Mouse (Mus musculus) kidney, adult 18-20 months (tissue): ENCODE data around the gene Vmn2r27.

Experiments used
- DNase-seq: peaks from one replicate; pipeline ENCODE4 v3.0.0; 2021

Gene Vmn2r27

DNA sequence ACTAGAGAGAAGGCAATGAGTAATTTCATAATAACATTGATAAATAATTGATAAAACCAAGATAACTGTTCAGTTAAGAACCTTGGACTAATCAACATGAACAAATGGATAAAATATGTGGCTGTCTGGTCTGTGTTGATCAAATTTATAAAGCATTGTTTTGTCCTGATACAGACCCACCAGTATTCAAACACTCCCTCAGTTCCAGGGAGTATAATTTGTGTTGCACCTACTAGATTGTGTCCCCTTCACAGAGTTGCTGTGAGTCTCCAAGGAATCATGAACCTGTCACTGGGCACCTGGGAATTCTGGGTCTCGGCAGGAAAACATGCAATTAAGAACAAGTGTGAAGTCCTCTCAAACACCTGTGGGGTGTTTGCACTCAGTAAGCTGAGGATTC is at the start of gene Vmn2r27:
Gene Vmn2r27, minus strand, starts transcription at position 101 of the 400 bp plus-strand sequence.
- no peak for DNase-seq

DNA sequence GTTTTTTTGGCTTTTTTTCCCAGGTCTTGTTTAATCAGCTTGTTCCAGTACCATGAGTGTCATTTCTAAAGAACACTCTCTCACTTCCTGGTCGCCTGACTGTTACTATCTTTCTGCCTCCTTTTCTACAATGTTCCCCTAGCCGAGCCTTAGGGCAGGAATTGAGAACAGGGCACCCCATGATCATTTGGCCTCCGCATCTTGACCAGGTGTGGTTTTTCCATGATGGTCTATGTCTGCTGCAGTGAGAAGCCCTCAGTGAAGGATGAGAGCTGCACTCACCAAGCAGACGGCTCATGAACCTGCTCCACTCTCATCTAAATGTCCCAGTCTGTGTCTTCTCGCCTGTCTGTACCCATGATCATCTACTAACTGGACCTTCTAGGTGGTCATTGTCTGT is 46.6 kb upstream of the Vmn2r27 start:
- DNase-seq, result no peak

DNA sequence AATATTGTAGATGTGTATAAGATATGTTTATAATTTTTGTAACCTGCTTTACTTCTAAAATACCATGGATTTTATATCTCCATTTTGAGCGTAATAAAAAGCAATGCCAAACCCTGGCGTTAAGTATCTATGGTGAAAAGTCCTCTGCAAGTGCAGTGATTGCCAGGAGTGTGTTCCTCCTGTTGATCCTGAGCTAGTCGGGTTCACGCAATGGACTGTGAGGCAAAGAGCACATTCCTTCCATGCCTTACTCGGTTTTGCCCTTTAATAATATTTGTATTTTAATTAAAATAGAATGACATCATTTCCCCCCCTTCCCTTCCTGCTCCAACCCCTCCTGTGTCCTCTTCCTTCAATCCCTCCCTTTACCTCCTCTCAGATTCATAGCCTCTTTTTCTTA is 46.0 kb upstream of the Vmn2r27 start:
- peak; percentile 11 for DNase-seq

GRCm38 (mm10) chr6:124273231-124273880 is 41.7 kb upstream of the Vmn2r27 start:
- no peak for DNase-seq

DNA sequence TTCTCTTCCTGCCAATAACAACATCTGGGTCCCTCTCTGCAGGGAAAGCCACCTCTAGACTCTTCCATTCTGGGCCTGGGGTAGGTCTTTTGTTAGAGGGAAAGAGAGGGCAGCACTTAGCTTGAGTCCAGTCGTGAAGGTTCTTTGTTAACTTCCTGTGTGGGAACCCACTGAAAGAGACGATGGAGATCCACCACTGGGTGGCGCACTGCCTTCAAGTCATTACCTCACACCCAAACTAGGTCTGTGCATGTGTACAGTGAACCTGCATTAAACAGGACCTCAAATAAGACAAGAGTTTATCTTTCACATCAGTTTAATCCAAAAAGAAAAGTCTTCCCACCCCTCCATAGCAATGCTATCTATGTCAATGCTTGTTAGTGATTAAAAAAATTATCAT is 31.0 kb upstream of the Vmn2r27 start:
- peak; percentile 68 for DNase-seq

DNA sequence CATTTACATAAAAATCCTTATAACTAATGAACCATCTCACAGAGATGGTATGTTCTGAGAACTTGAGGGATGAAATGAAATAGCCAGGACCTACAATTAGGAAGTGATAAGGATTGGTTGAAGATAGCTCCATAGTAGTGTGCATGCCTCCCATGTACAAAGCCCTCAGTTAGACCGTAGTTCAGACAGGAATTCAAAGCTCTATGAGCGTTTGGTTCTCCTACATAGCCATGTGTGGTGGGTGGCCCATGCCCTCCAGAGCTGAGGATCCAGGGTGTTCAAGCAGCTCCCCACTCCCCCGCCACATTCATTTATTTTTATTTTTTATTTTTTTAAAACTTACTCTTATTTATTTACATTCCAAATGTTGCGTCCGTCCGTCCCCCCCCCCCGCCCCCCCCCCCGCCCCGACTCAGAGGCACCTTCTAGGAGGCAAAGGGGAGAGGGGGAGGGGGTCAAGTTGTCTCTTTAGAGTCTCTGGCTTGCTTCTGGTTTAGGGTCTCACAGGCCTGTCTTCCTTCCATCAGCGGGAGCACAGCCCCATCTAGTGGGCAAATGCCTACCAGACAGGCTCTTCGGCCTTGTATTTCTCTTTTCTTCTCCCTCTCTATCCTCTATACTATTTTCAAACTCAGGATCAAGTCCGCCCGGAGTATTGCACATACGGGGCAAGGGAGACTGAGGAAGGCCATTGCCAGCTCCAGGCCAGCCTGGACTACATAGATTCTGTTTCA is 28.7 kb upstream of the Vmn2r27 start:
- DNase-seq, result peak; percentile 55

DNA sequence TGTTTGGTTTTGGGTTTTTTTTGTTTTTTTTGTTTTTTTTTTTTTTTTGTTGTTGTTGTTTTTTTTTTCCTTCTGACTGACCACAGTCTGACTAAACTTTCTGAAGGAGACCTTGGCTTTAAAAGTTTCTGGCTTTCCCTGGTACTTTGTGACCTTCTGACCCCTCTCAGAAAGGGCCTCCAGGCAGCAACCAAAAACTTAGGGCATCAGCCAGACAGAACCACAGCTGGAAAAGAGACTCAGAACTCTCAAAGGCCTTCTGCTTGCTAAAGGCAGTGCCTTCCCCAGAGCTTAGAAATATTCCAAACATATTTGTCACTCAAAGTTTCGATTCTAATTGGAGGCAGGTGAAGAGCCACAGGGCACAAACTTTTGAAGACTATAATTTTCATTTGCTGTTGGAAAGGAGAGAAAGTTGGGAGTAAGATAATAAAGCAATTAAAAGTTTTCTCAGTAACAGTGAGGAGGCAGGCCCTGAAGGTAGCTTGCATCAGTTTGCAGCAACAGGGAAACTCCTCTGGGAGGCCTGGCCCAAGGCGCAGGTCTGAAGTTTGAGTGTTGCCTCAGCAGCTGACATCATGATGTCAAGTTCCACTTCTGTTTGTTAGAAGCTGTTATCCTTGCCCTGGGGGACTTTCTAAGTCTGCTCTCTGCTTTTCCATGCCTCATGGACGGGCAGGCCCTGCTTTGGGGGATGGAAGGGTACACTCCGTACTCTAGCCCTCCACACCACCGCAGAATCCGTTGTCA is 24.2 kb upstream of the Vmn2r27 start:
- DNase-seq, result no peak

- DNase-seq, result no peak
Observed at GRCm38 (mm10) chr6:124202116-124202515, 29.5 kb downstream of the Vmn2r27 start.

DNA sequence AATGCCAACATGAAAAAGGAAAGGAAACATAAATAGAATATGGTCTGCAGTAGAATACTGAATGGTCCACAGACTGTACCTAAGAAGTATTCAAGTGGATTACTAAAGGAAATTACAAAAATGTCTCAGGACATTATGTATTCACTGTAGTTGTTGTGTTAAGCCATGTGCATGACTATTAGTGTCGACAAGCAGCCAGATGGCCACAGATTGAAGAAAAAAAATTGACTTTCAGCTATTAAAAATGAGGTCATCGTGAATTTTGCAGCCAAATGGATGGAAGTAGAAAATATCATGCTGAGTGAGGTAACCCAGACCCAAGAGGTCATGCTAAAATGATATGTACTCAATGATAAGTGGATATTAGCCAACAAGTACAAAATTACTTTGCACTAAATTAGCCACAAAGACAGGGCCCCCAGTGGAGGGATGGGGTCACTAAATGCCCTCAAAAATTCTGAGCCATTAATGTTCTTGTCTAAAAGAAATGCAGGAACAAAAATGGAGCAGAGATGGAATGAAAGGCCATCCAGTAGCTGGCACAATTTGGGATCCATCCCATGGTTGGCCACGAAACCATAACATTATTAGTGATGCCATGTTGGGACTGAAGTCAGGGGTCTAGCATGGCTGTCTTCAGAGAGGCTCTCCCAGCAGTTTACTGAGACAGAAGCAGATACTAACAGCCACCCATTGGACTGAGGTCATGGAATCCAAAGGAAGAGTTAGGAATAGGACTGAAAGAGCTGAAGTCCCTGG is 63.0 kb downstream of the Vmn2r27 start:
- no peak for DNase-seq

DNA sequence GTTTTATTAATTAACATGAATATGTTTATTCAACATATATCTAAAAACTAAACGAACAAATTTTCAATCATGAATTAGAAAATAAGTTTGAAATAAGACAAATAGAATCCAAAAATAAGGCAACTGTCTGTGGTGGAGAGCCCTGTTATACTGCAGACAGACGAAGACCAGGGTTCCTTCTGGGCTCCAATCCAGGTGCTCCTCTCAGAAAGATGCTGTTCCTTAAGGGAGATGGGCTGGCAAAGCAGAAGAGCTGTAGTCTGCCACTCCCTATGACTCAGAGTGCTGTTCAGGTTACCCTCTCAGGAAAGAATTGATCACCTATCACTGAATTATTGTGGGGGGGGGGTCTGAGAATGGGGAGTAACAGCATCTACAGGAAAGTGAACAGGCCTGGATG is 65.1 kb downstream of the Vmn2r27 start:
- no peak for DNase-seq

DNA sequence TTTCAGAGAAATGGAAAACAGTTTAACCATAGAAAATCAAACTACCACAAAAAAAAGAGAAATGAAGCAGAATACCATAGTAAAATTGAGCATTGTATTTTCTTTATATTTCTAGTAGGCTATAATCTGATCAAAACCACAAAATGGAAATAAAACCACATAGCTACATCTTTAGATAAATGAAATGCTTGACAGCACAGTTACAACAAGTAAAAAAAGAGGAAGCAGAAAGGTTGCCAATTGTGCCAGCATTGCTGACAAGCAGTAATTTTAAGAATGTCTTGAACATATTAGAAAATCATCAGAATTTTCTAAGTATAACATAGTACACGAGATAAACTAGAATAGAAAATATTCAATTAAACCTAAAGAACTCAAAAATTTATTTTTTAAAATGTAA is 81.8 kb downstream of the Vmn2r27 start:
- DNase-seq, result no peak
